Mouse (Mus musculus): ENCODE measurements around the gene Ddx42. TPM values are rescaled to one million over a fixed set of nuclear protein-coding genes. Genes with fewer than 3 reads are reported as not detected.

Ddx42 gene
- total RNA-seq, 2 experiments from 2014 or later = 63.0 to 68.0 TPM

- intact Hi-C loops (cut with DNase I) = no loop called here
- DNase-seq (ENCODE audit: low spot score in 2 of 2) = no peak
These were observed 70.3 kb downstream of the Ddx42 start for GRCm38 (mm10) chr11:106286987-106287386.

GRCm38 (mm10) chr11:106289369-106289768, 72.6 kb downstream of the Ddx42 start:
- DNase-seq (ENCODE audit: low spot score in 2 of 2) = no peak
- intact Hi-C loops (cut with DNase I) = no loop called here

DNA sequence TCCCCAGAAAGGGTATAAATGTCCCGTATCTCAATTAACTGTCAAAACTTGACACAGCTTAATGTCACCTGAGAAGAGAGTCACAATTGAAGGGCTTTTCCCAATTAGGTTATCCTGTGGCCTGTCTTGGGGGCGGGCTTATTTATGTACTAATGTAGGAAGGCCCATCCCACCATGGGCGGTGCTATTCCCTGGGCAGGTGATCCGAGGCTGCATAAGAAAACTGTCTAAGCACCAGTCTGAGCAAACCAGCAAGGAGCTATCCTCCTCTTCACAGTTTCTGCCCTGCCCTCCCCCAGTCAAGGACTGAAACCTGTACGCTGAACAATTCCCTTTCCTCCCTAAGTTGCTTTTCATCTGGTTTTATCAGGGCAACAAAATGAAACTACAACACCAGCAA, 73.7 kb downstream of the Ddx42 start:
- intact Hi-C loops (cut with DNase I) = no loop called here
- no peak for DNase-seq (ENCODE audit: low spot score in 2 of 2)

- DNase-seq (ENCODE audit: low spot score in 2 of 2) = no peak
- intact Hi-C loops (cut with DNase I) = no loop called here
These were observed 75.1 kb downstream of the Ddx42 start for GRCm38 (mm10) chr11:106291861-106292260.

Other genes starting within 250 kb of the Ddx42 start
- gene Ace, start 249.0 kb upstream of the Ddx42 start, total RNA-seq (2021) = 10 to 100 TPM in 1 of 2 experiments, 1 to 10 TPM in 1; 9.2 to 11.5 TPM
- gene Ace3, start 222.3 kb upstream of the Ddx42 start, total RNA-seq (2021) = not detected
- gene Kcnh6, start 208.8 kb upstream of the Ddx42 start, total RNA-seq (2021) = 1 to 10 TPM; 2.1 to 2.2 TPM
- gene Dcaf7, start 180.1 kb upstream of the Ddx42 start, total RNA-seq (2021) = 100 to 1,000 TPM; 144 to 147 TPM
- 10 to 100 TPM; 17.2 to 20.3 TPM for gene Taco1, start 150.9 kb upstream of the Ddx42 start, total RNA-seq (2021)
- 10 to 100 TPM; 26.9 to 28.4 TPM for gene Map3k3, start 132.3 kb upstream of the Ddx42 start, total RNA-seq (2021)
- gene Gm10840, start 56.1 kb upstream of the Ddx42 start, total RNA-seq (2021) = not detected
- 100 to 1,000 TPM in 1 of 2 experiments, 10 to 100 TPM in 1; 98.5 to 104 TPM for gene Limd2, start 56.1 kb upstream of the Ddx42 start, total RNA-seq (2021)
- 10 to 100 TPM; 26.6 to 31.2 TPM for gene Strada, start 14.8 kb upstream of the Ddx42 start, total RNA-seq (2021)
- gene Ccdc47, start 582 bp upstream of the Ddx42 start, total RNA-seq (2021) = 10 to 100 TPM; 79.5 to 86.6 TPM
- 10 to 100 TPM; 26.0 to 29.8 TPM for gene Ftsj3, start 39.2 kb downstream of the Ddx42 start, total RNA-seq (2021)
- 100 to 1,000 TPM; 183 to 198 TPM for gene Psmc5, start 39.2 kb downstream of the Ddx42 start, total RNA-seq (2021)
- gene Smarcd2, start 56.0 kb downstream of the Ddx42 start, total RNA-seq (2021) = 10 to 100 TPM; 17.2 to 20.6 TPM
- under 1 TPM; 0.15 to 0.25 TPM for gene Tcam1, start 59.7 kb downstream of the Ddx42 start, total RNA-seq (2021)
- not detected for gene Gh, start 84.9 kb downstream of the Ddx42 start, total RNA-seq (2021)
- gene Cd79b, start 97.8 kb downstream of the Ddx42 start, total RNA-seq (2021) = under 1 TPM; 0.27 to 0.34 TPM
- gene Scn4a, start 136.4 kb downstream of the Ddx42 start, total RNA-seq (2021) = not detected
- not detected for gene Prr29, start 148.5 kb downstream of the Ddx42 start, total RNA-seq (2021)
- gene Icam2, start 171.1 kb downstream of the Ddx42 start, total RNA-seq (2021) = 1 to 10 TPM; 3.1 to 4.1 TPM